Mouse (Mus musculus) ovary, postnatal 36 days (tissue): ENCODE results near the gene Gpr137.

Experiments
- DNase-seq: peaks from one replicate; pipeline ENCODE4 v3.0.0; 2022; ENCODE audit warnings: low spot score, mixed read lengths

Gpr137 gene

DNA sequence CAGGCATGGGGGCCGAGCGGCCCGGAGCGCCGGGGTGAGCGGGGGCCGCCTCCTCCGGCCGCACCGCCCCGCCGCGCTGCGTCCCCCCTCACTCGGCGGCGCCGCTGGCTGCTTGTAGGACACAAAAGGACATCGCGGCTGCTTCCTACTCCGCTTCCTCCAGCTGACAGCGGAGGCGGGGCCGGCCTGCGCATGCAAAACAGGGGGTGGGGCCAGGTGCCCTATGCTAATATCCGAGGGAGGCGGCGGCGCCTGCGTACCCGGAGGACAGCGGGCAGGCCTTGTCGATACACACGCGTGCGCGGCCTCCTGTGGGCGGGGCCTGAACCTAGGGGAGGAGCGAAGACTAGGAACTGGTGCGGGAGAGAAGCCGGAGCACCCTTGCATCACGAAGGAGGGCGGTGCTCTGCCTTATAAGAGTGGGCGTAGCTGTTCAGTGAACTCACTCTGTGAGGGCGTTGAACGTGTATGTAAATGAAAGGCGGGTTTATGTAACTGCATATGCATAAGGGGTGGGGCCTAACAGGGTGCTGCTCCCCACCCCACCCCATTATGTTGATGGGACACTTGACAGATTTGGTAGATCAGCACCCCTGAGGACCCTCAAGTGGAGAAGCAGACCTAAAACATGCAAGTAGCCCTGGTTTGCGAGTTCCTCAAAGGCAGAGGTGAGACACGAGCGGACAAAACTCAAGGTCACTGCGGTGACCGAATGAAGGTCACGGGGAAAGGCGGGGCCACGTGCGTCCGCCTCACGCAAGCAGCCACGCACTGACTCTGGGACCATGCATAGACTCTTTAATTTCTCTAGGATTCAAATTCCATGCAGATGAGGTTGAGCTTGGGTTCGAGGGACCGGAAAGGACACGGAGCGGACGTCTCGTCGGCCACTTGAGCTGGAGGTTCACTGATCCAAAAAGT lies 20.4 kb downstream of the Gpr137 start, which contains the start of gene Esrra:
Gene Esrra, minus strand, starts transcription at position 167 of the 921 bp plus-strand sequence.
- DNase-seq: peak; percentile 100

DNA sequence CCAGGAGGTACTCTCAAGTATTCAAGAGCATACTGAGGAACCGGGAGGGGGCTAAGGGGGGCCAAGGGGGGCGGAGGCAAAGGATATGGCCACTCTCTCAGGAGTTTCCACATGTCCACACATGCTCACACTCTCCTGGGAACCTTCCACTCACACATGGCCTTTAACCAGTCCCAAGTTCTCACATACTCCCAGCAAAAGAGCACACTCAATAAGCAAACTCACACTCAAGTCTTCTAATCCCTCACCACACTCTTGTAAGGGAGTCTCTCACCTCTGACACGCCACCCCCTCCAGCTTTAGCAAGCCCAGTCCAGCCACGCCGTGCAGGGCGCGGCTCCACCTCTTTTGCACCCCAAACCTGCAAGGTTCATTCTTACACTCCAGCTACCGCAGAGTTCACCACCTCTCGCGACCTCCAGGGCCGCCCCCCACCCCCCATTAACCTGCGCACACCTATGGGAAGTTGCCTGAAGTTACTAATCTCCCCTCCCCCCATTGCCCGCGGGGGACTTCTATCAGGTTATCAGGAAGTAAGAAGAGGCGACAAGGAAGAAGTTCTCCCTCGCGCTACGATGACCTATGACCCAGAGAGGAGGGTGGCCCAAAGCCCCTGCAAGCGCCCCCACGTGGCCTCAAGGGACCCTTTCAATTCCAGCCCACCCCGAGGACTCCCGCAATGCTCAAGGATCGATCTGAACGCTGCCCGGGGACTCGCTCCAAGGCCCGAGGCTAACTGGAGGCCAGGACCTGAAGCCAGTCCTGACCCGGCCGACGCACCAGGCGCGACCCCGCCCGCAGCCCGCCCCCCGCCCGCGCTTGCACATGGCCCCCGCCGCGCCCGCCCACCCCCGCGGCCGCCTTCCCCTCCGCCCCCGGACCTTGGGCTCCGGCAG lies 21.3 kb downstream of the Gpr137 start:
- DNase-seq: no peak

DNA sequence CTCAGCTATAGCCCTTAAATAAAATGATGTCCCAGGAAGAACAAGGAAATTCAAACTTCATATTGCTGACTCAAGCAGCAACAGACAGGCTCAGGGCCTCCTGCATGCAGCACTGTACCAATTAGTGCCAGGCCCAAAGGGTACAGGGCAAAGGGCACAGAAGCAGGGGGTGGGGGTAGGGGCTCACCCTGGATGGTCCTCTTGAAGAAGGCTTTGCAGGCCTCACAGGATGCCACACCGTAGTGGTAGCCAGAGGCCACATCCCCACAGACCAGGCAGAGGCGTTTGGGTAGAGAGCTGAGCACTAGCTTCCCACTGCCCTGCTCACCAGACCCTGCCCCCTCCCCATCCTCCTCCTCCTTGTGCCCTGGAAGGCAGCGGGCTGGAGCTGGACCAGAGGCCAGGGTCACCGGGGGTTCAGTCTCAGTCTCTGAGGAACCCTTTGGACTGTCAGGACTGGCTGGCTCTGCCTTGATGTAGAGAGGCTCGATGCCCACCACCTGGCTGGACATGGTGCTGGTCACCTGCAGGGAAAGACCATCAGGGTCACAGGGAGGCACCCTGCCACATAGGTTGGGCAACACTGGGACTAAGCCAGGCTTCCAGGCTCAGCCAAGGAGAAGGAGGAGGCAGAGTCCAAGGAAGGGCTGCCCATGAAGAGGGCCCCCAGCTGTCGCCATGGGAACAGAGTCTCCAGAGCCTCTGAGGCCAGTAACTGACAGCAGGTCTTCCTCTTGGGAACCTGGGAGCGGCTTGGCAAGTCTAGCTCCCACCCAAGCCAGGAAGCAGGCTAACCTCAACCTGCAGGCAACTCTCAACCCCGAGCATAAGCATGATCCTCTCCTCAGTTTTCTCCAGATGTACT lies 22.2 kb downstream of the Gpr137 start:
- DNase-seq: peak; percentile 55

GRCm38 (mm10) chr19:6919431-6919830 lies 22.8 kb downstream of the Gpr137 start:
- no peak for DNase-seq

DNA sequence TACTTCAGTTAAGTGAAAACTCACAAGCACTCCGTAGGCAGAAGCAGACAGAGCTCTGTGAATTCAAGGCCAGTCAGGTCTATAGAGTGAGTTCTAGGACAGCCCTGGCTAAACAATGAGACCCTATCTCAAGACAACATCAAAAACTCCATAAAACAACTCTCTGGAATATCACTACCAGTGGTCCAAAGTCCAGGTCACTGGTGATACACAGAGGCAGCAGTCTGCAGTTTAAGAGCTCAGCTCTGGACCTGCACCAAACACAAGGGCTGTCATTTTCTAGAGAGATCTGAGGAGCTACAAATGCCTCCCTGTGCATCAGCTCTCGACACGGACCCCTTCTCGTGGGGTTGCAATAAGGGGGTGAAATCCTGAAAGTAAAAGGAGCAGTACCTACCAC lies 24.0 kb downstream of the Gpr137 start:
- DNase-seq: no peak

DNA sequence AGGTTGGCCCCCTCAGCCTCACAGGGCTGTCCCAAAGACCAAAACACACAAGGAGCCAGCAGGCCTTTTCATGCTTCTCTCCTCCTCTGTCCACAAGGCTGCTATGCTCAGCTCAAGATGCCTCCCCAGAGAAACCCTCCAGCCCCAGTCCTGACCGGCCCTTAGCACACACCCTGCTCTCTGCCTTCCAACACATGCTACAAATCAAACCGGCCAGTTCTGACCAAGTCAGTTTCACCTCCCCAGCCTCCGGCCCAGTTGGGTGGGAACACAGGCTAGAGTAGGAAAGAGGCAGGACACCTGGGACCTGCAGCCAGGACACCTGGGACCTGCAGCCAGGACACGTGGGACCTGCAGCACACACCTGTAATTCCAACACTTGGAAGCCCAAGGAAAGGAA lies 25.8 kb downstream of the Gpr137 start:
- DNase-seq: no peak

GRCm38 (mm10) chr19:6915276-6915675 lies 27.0 kb downstream of the Gpr137 start:
- DNase-seq: no peak

- no peak for DNase-seq
Observed at GRCm38 (mm10) chr19:6914540-6914939, 27.7 kb downstream of the Gpr137 start.

GRCm38 (mm10) chr19:6913991-6914390 lies 28.3 kb downstream of the Gpr137 start:
- DNase-seq: no peak

DNA sequence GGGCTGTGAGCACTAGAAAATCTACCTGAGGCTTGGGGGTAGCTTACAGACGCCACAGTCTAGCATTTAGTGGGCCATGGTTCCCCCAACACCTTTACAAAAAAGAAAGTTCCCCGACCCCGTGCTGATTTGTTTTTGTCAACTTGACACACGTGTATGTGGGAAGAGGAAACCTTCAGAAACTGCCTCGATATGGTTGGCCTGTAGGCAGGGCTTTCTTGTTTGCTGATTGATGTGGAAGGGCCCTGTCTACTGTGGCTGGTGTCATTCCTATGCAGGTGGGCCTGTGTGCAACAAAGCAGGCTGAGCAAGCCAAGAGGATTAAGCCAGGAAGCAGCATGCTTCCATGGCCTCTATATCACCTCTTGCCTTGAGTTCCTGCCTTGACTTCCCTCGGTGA lies 29.2 kb downstream of the Gpr137 start:
- DNase-seq: no peak

GRCm38 (mm10) chr19:6912205-6912970 lies 29.9 kb downstream of the Gpr137 start:
- DNase-seq: no peak

DNA sequence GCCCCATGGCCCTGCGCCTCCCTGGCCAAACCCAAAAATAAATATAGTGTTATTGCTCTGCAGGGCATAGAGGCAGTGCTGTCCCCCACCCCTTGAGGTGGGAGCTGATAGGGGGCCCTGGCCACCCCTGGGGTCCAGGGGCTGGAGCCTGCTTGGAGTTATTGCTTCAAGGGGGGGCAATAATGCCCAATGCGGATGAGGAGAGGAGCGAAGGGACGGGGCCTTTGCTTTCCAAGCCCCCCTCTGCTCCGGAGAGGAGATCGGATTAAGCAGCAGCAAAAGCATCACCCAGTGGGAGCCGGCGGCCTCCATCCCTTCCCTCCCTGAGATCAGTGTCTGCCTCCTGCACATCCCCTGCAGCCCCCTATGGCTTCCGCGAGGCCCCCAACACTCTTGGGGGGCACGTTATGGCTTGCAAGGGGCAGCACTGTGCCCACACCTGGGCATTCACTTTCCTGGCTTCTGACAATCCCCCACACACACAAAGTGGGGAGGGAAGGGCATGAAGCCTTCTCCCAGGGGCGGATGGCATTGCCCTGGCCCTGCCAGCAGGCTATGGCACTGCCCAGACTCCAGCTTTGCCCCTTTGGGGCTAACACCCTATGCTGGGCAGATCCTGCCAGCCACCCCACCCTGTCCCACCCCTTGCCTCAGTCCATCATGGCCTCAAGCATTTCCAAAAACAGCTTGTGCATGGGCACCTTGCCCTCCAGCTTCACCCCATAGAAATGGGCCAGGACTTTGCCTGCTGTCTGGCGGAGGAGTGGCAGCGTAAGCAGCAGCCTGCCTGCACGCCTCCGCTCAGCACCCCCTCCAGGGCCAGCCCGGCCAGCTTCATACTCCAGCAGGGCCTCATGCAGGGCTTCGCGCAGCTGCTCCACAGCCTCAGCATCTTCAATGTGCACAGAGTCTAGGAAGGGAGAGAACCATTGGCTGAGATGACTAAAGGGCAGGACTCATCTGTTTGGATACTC lies 30.9 kb downstream of the Gpr137 start:
- no peak for DNase-seq

GRCm38 (mm10) chr19:6910306-6910705 lies 32.0 kb downstream of the Gpr137 start:
- peak; percentile 52 for DNase-seq

DNA sequence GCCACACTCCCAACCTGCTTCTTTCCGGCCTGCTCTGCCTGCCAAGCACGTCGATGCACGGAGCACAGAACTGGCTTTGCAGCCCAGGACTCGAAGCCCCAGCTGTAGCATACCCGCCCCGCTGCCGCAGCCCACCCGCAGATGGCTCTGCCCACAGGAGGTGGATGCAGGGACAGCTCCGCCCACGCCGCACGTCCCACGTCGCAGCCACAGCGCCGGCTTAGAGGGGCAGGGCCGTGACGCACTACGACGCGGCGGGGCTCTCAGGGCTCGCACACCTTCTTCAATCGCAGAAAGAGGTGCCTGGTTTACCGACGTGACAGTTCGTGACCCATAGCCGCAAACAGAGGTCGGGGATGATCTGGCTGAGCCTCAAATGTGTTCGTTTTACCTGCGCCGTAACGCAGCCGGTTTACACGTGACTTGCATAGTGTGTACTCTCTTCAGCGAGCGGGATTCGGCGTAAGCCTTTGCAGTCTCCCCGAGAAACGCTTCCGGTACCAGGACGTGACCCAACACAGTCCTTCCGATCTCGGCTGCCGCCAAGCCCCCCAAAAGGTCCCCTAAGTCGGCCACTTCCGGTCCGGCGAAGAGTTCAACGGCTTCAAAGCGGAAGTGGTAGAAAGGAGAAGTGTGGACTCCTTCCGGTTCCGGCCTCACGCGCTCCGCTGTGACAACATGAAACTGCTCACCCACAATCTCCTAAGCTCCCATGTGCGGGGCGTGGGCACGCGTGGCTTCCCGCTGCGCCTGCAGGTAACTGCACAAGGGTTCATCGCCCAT lies 32.6 kb downstream of the Gpr137 start, which contains the start of the genes Trmt112 and Prdx5:
Gene Trmt112, plus strand, starts transcription at position 192 of the 783 bp plus-strand sequence.
Gene Prdx5, minus strand, starts transcription at position 600 of the 783 bp plus-strand sequence.
- DNase-seq: peak; percentile 88

- no peak for DNase-seq
Observed at GRCm38 (mm10) chr19:6909021-6909420, 33.3 kb downstream of the Gpr137 start.

- no peak for DNase-seq
Observed at GRCm38 (mm10) chr19:6907811-6908540, 34.3 kb downstream of the Gpr137 start.

DNA sequence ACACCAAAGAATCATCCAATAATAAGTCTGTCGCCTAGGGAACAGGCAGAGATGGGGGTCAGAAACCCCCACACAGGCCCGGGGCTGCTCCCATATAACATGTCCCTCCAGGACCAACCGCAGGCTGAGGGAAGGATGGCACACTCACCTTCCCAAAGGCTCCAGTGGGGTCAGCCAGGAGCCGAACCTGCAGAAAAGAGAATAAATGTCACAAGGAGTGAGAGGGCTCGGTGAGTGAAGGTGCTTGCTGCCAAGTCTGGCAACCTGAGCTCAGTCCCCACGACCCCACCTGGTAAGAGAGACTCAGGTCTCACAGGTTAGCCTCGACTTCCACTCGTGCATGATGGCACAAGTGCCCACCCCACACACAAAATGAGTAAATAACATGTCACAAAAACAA lies 35.2 kb downstream of the Gpr137 start:
- DNase-seq: no peak

- no peak for DNase-seq
Observed at GRCm38 (mm10) chr19:6906199-6906598, 36.1 kb downstream of the Gpr137 start.
